Mouse (Mus musculus) heart, embryonic 13.5 days (tissue): ENCODE measurements around the gene Lman1l. TPM values are rescaled to one million over a fixed set of nuclear protein-coding genes. Genes with fewer than 3 reads are reported as not detected.

ENCODE experiments used
- ATAC-seq: fragments of 200-750 bp; cut with Nextera tagmentation; 2 replicates; pipeline ENCODE4 v1.8.0; 2017; ENCODE audit warnings: moderate TSS enrichment; ENCODE audit not compliant: insufficient number of reproducible peaks, low FRiP score, low TSS enrichment; ENCODE audit errors: extremely low read depth
- H3K27ac ChIP-seq: fragments of 300-500 bp; sonication (generic); replicated peaks from 2 replicates; pipeline ENCODE4 v1.5.1; 2015; ENCODE audit warnings: moderate library complexity, mild to moderate bottlenecking, inconsistent platforms
- H3K27me3 ChIP-seq: fragments of 300-500 bp; sonication (generic); replicated peaks from 2 replicates; pipeline ENCODE4 v1.6.1; 2015; ENCODE audit warnings: mild to moderate bottlenecking, inconsistent platforms
- H3K36me3 ChIP-seq: fragments of 300-500 bp; sonication (generic); 2 replicates; pipeline ENCODE4 v1.6.1; 2015; ENCODE audit warnings: mild to moderate bottlenecking, inconsistent platforms
- H3K4me1 ChIP-seq: fragments of 300-500 bp; sonication (generic); 2 replicates; pipeline ENCODE4 v1.6.1; 2015; ENCODE audit warnings: inconsistent platforms
- H3K4me2 ChIP-seq: fragments of 300-500 bp; sonication (generic); 2 replicates; pipeline ENCODE4 v1.6.1; 2015; ENCODE audit warnings: inconsistent platforms, mild to moderate bottlenecking, moderate library complexity
- H3K4me3 ChIP-seq: fragments of 300-500 bp; sonication (generic); 2 replicates; pipeline ENCODE4 v1.5.1; 2015; ENCODE audit warnings: moderate library complexity, mild to moderate bottlenecking, inconsistent platforms
- H3K9ac ChIP-seq: fragments of 300-500 bp; sonication (generic); 2 replicates; pipeline ENCODE4 v1.6.1; 2015; ENCODE audit warnings: inconsistent platforms, mild to moderate bottlenecking, moderate library complexity
- H3K9me3 ChIP-seq: fragments of 300-500 bp; sonication (generic); 2 replicates; pipeline ENCODE4 v1.6.1; 2016; ENCODE audit warnings: inconsistent platforms
- WGBS: fragments of 180-500 bp; shearing (Covaris S2); methylation state at CpG from one replicate; pipeline ENCODE4 v1.1.7; 2015; ENCODE audit warnings: mixed read lengths; 5-methylcytosine and 5-hydroxymethylcytosine counted together
- polyA plus RNA-seq: library from polyadenylated mRNA; unstranded; fragments of >200 nt; fragmentation: Nextera tagmentation; extraction: Ambion mirVana; gene quantifications from 2 replicates; pipeline ENCODE4 v1.2.1, GENCODE M21; 2015

Gene Lman1l
- polyA plus RNA-seq, 1 experiment from 2014 or later: not detected

DNA sequence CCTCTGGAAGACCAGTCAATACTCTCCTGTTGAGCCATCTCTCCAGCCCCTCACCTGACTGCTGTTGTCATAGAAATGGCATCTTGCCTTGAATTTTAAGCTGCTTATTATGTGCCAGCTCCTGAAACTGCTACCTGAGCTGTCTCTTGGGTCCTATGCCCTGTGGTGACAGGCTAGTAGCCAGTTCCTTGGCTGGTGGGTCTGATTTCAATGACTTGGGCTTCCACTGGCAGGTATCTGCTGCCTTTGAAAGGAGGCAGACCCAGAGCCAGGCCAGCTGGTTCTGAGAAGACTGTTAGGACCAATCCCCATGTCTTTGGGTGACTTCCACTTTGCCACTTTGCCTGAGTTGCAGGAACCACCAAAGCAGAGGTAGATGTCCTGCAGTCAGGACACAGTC is 46.2 kb downstream of the Lman1l start:
- Histone ChIP-seq H3K4me3 (no peak overlapping the region), H3K4me1 (peaks cover 2% of the 10 kb centered on the region; the same call in 1 of the 2 replicates), H3K4me2 (no peak overlapping the region), H3K9ac (no peak overlapping the region), H3K27me3 (no peaks in the 10 kb centered on the region), H3K9me3 (no peaks in the 10 kb centered on the region), H3K36me3 (peaks cover 52% of the 10 kb centered on the region), H3K27ac (no peak overlapping the region)
- ATAC-seq: no peak

DNA sequence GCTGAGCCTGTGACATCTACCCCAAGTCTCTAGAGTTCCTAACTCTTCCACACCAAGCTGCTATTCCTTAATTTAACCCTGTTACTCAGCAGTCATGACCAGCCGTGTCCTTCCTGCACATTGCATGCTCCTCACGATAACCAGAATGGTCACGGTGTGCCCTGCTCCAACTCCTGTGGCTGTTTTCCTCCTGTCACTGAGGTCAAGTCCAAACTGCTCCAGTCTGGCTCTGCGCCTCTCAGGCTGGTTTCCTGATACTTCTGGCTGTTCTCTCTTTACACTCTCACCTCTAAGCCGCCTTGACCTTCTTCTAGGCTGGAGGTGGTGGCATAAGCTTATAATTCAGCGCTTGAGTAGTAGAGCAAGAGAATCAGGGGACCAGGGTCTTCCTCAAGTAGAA is 52.1 kb downstream of the Lman1l start:
- Histone ChIP-seq H3K4me2 (no peak overlapping the region), H3K9me3 (no peaks in the 10 kb centered on the region), H3K36me3 (peaks cover 43% of the 10 kb centered on the region), H3K27me3 (no peaks in the 10 kb centered on the region), H3K27ac (peak overlapping the region; percentile 53), H3K4me3 (no peak overlapping the region), H3K9ac (no peak overlapping the region), H3K4me1 (peaks cover 21% of the 10 kb centered on the region)
- no peak for ATAC-seq
- WGBS: 73% methylated on average over 6 of the region's 6 CpGs

DNA sequence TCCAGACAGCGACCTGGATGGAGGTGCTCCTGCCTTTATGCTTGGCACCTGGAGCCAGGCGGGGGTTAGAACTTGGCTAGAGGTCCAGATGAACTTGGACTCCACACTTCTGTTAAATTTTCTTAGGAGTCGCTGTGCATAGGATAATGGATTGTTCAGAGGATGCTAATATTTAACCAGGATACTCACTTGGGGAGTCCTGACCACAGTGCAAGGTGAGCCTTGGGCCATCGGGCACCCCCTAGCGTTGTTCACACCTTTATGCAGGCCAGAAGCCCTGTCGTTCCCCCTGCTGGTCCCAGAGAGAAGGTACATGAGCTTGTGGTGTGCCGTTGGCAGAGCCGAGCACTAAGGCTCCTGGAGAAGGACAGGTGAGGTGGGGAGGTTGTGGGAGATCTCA is 53.7 kb downstream of the Lman1l start:
- no peak overlapping the region for H3K4me2 ChIP-seq
- H3K4me1 ChIP-seq: peaks cover 37% of the 10 kb centered on the region
- no peaks in the 10 kb centered on the region for H3K27me3 ChIP-seq
- 53% methylated on average over 8 of the region's 8 CpGs for WGBS
- H3K27ac ChIP-seq: no peak overlapping the region
- no peak for ATAC-seq
- H3K4me3 ChIP-seq: no peak overlapping the region
- no peaks in the 10 kb centered on the region for H3K9me3 ChIP-seq
- H3K36me3 ChIP-seq: peaks cover 37% of the 10 kb centered on the region
- H3K9ac ChIP-seq: no peak overlapping the region

- 0 out of 2 replicates have a peak overlapping the region, but pooled peaks have one; percentile 14 for H3K27ac ChIP-seq
- ATAC-seq: no peak
- peaks cover 28% of the 10 kb centered on the region for H3K36me3 ChIP-seq
- H3K9ac ChIP-seq: peak overlapping the region; percentile 62
- H3K4me3 ChIP-seq: no peak overlapping the region
- peaks cover 44% of the 10 kb centered on the region for H3K4me1 ChIP-seq
- no peaks in the 10 kb centered on the region for H3K27me3 ChIP-seq
- H3K9me3 ChIP-seq: no peaks in the 10 kb centered on the region
- WGBS: 32% methylated on average over 10 of the region's 10 CpGs
- peak overlapping the region; percentile 27 for H3K4me2 ChIP-seq
Observed at GRCm38 (mm10) chr9:57565741-57566221, 54.8 kb downstream of the Lman1l start.

GRCm38 (mm10) chr9:57564609-57565008 is 56.0 kb downstream of the Lman1l start:
- H3K27me3 ChIP-seq: no peaks in the 10 kb centered on the region
- no peak overlapping the region for H3K4me3 ChIP-seq
- ATAC-seq: no peak
- H3K9ac ChIP-seq: no peak overlapping the region
- peaks cover 16% of the 10 kb centered on the region for H3K36me3 ChIP-seq
- peaks cover 49% of the 10 kb centered on the region for H3K4me1 ChIP-seq
- H3K9me3 ChIP-seq: no peaks in the 10 kb centered on the region
- WGBS: 87% methylated on average over 6 of the region's 6 CpGs
- no peak overlapping the region for H3K27ac ChIP-seq
- H3K4me2 ChIP-seq: no peak overlapping the region

DNA sequence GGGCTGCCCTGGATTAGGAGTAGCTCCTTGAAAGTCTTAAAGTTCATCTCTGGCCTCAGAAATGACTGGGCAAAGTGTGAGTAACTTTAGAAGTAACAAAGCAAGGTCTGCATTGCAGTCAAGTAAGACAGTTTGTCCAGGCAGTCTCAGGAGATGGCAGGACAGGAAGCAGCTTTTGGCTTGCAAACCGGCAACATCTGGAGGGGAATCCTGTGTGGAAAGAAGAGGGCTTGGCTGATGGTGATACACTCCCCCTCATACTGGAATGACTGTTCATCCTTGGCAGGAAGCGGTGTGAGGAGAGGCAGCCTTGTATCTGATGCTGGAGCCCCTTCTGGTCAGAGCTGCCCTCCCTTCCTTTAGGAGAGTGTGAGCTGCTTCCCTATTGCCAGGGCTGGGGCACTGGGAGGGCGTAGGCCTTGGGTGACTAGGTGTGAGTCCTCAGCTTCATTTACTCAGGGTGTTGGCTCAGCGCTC is 57.6 kb downstream of the Lman1l start:
- peak overlapping the region; percentile 61 for H3K27ac ChIP-seq
- no peaks in the 10 kb centered on the region for H3K27me3 ChIP-seq
- no peak for ATAC-seq
- H3K9ac ChIP-seq: peak overlapping the region; percentile 65
- H3K36me3 ChIP-seq: no peaks in the 10 kb centered on the region
- H3K9me3 ChIP-seq: no peaks in the 10 kb centered on the region
- peaks cover 49% of the 10 kb centered on the region for H3K4me1 ChIP-seq
- H3K4me2 ChIP-seq: peak overlapping the region; percentile 94
- no peak overlapping the region for H3K4me3 ChIP-seq
- WGBS: 52% methylated on average over 4 of the region's 4 CpGs

DNA sequence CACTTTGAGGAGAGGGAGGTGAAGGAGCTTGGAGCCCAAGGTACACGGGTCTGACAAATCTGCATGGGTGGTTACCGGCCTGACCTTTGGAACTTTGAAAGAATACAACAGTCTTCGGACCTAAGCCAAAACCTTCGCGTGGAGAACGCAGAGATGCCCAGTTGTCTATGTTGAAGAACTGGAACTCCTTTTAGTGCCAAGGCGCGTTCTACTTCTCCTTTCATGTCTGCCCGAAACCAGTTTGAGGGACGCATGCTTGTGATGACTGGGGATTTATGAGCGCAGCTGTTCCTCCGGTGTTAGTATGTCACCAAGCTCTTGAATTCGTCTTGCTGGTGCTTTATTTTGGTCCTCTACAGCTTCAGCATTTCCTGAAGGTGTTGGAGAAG is 58.9 kb downstream of the Lman1l start:
- H3K4me3 ChIP-seq: peak overlapping the region; percentile 80
- ATAC-seq: no peak
- H3K4me2 ChIP-seq: peak overlapping the region; percentile 94
- H3K9ac ChIP-seq: peak overlapping the region; percentile 88
- H3K27me3 ChIP-seq: no peaks in the 10 kb centered on the region
- no peaks in the 10 kb centered on the region for H3K9me3 ChIP-seq
- peaks cover 45% of the 10 kb centered on the region for H3K4me1 ChIP-seq
- H3K36me3 ChIP-seq: no peaks in the 10 kb centered on the region
- WGBS: 79% methylated on average over 13 of the region's 13 CpGs
- H3K27ac ChIP-seq: 0 out of 2 replicates have a peak overlapping the region, but pooled peaks have one; percentile 15

GRCm38 (mm10) chr9:57560861-57561710 is 59.5 kb downstream of the Lman1l start, which contains the start of gene Scamp2:
Gene Scamp2, plus strand, starts transcription at chr9:57560943.
- Histone ChIP-seq H3K9me3 (no peaks in the 10 kb centered on the region), H3K27me3 (no peaks in the 10 kb centered on the region), H3K36me3 (no peaks in the 10 kb centered on the region), H3K4me2 (peak within 1 kb of the TSS; percentile 94), H3K4me3 (peak within 1 kb of the TSS; percentile 80), H3K9ac (peak within 1 kb of the TSS; percentile 88), H3K27ac (peak within 1 kb of the TSS; percentile 74), H3K4me1 (peaks cover 42% of the 10 kb centered on the region)
- peak; percentile 98 for ATAC-seq
- WGBS: 1% methylated on average over 37 of the region's 37 CpGs

- ATAC-seq: no peak
- Histone ChIP-seq H3K4me1 (peaks cover 33% of the 10 kb centered on the region), H3K9ac (peak overlapping the region; percentile 88), H3K27me3 (no peaks in the 10 kb centered on the region), H3K4me2 (peak overlapping the region; percentile 94), H3K27ac (peak overlapping the region; percentile 74), H3K36me3 (no peaks in the 10 kb centered on the region), H3K9me3 (no peaks in the 10 kb centered on the region), H3K4me3 (peak overlapping the region; percentile 80)
- 25% methylated on average over 7 of the region's 7 CpGs for WGBS
Observed at GRCm38 (mm10) chr9:57560263-57560662, 60.3 kb downstream of the Lman1l start.

DNA sequence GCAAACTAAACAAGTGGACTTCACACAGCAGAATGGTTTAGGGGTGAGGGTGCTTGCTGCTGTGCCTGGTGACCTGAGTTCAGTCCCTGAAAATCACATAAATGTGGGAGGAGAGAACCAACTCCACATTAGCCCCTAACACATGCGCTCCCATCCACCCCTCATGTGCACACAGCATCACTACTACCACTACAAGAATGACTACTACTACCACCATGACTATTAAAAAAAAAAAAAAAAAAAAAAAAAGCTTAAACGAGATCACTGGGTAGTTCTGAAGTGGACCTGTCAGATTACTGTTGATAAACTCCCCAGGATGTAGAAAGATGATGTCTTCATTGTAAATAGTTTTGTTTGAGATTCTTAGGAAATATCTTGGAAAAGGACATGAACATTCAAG is 61.0 kb downstream of the Lman1l start:
- H3K27ac ChIP-seq: no peak overlapping the region
- 54% methylated on average over 2 of the region's 2 CpGs for WGBS

GRCm38 (mm10) chr9:57558625-57559024 is 61.9 kb downstream of the Lman1l start:
- no peaks in the 10 kb centered on the region for H3K36me3 ChIP-seq
- H3K4me1 ChIP-seq: peaks cover 29% of the 10 kb centered on the region
- no peaks in the 10 kb centered on the region for H3K9me3 ChIP-seq
- 78% methylated on average over 4 of the region's 4 CpGs for whole genome bisulfite sequencing
- no peak overlapping the region for H3K27ac ChIP-seq
- ATAC-seq: no peak
- no peaks in the 10 kb centered on the region for H3K27me3 ChIP-seq
- no peak overlapping the region for H3K9ac ChIP-seq
- H3K4me3 ChIP-seq: no peak overlapping the region
- no peak overlapping the region for H3K4me2 ChIP-seq

More for the DNA sequence above, 61.0 kb downstream of the Lman1l start:
- Histone ChIP-seq H3K36me3 (no peaks in the 10 kb centered on the region), H3K9ac (no peak overlapping the region), H3K9me3 (no peaks in the 10 kb centered on the region), H3K4me3 (no peak overlapping the region), H3K4me1 (peaks cover 32% of the 10 kb centered on the region), H3K4me2 (no peak overlapping the region), H3K27me3 (no peaks in the 10 kb centered on the region)
- no peak for ATAC-seq
